Mouse (Mus musculus) right cerebral cortex, adult 2 months (tissue): ENCODE measurements around the gene Gbp7.
"Not testable (repeated sequence)": the region's sequence is repeated elsewhere in the genome, so short reads cannot be mapped to it uniquely, and the experiment has no call there.

ENCODE experiments used
- DNase-seq, 2 experiments: peaks; one replicate each; pipeline ENCODE4 v3.0.0; 2021 to 2022; ENCODE audit warnings: low spot score in 2 of 2

The Gbp7 gene

GRCm38 (mm10) chr3:142561045-142561646 lies 31.0 kb downstream of the Gbp7 start:
- DNase-seq: no peak

DNA sequence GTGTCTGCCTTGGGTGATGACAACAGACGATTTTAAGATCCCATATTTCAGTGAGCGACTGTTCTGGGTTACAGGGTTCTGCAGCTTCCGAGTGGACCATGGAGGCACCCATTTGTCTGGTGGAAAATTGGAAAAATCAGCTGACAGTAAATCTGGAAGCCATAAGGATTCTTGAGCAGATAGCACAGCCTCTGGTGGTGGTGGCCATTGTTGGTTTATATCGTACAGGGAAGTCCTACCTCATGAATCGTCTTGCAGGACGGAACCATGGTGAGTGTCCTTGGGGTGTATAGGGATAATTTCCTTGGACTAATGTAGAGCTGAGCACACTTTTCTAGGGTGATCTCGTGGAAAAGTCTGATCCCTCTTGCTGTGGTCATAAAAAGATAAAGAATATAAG lies 31.5 kb downstream of the Gbp7 start:
- no peak for DNase-seq

GRCm38 (mm10) chr3:142567490-142567889 lies 37.3 kb downstream of the Gbp7 start:
- DNase-seq: not testable (repeated sequence)

- DNase-seq: no peak
These were observed 40.6 kb downstream of the Gbp7 start for GRCm38 (mm10) chr3:142570738-142571137.

- DNase-seq: no peak
These were observed 47.0 kb downstream of the Gbp7 start for GRCm38 (mm10) chr3:142577108-142577507.

DNA sequence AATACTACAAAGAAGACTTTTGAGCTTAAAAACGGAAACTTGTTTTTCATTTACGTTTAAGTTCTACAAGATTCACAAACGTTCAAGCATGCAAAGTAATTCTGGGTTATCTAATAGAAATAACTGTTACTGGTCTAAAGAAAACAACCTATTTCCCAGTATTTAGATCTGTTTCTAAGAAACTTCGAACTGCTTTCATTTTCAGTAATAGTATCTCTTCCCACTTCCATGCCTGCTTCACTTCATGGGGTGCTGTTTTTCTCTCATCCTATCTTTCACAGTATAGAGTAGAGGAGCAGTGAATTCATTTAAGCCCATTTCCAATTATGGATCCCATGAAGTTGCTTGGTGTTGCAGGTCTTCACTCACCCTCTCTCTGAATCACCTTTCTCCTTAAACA lies 48.2 kb downstream of the Gbp7 start:
- no peak for DNase-seq

DNA sequence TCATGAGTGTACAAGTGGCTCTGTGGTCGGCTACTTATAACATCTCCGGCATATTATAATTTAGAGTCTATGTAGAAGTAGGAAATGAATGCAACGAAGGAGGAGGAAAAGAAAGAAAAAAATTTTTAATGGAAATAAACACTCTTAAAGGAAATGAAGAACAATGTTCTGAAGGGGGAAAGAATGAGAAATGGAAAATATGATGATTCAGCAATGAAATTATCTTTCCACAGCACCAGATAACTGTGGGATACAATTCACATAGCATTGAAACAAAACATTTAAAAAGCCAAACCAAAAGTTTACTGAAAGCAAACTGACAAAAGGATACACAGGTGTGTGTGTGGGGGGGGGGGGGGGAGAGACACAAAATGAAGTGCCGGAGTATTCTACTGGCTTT lies 52.9 kb downstream of the Gbp7 start:
- DNase-seq: no peak

DNA sequence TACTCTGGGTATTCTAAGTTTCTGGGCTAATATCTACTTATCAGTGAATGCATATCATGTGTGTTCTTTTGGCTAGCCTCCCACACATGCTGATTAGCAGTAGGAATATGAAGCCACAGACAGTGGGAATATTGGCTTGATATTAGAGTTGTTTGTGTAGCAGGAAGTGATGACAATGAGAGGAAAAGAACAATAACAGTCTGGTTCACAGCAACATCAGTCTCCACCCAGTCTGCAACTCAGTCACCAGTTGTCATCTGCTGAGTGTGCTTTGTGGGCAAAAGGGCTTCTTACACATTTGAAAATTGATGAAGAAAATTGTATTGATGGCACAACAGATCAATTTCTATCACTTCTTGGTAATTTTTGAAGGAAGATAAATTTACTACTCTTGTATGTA lies 57.2 kb downstream of the Gbp7 start:
- no peak for DNase-seq

- DNase-seq: no peak
These were observed 58.7 kb downstream of the Gbp7 start for GRCm38 (mm10) chr3:142588888-142589287.

GRCm38 (mm10) chr3:142590431-142591067 lies 60.4 kb downstream of the Gbp7 start:
- no peak for DNase-seq

DNA sequence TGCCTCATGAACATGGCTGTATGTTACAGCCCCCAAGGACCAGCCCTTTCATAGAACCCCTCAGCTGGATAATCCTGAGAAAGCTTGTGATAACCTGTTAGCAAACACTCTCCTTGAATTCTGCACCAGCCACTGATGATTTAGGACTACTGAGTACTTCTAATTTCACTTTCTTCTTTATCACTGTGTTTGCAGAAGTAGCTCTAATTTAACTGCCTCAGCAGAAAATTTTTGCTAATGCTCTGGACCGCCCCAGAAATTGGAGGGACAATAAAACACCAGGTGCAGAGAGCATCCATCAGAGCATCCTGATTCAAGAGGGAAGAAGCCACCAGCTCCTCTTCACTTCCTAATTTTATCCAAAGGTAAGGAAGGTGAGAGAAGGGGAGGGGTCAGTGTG lies 64.4 kb downstream of the Gbp7 start, which contains the start of gene Gbp2b:
Gbp2b (plus strand) TSS at position 301 of the 400 bp plus-strand sequence.
- DNase-seq: no peak

- no peak for DNase-seq
These were observed 67.8 kb downstream of the Gbp7 start for GRCm38 (mm10) chr3:142597923-142598322.
